Mouse (Mus musculus) liver, embryonic 16.5 days (tissue): ENCODE results near the gene Szrd1. TPM values are rescaled to one million over a fixed set of nuclear protein-coding genes. Genes with fewer than 3 reads are reported as not detected.

Experiments
- ATAC-seq: fragments of 200-750 bp; cut with Nextera tagmentation; 2 replicates; pipeline ENCODE4 v1.8.0; 2017; ENCODE audit warnings: low read depth, mild to moderate bottlenecking, moderate number of reproducible peaks, moderate library complexity
- H3K27ac ChIP-seq: fragments of 300-500 bp; sonication (generic); 2 replicates; pipeline ENCODE4 v1.5.1; 2014; ENCODE audit warnings: mild to moderate bottlenecking, low read length
- H3K27me3 ChIP-seq: fragments of 300-500 bp; sonication (generic); 2 replicates; pipeline ENCODE4 v1.6.1; 2014; ENCODE audit warnings: low read depth, low read length, mixed read lengths; ENCODE audit not compliant: control insufficient read depth, insufficient read depth
- H3K36me3 ChIP-seq: fragments of 300-500 bp; sonication (generic); 2 replicates; pipeline ENCODE4 v1.6.1; 2014; ENCODE audit warnings: mild to moderate bottlenecking; ENCODE audit not compliant: control insufficient read depth, insufficient read depth
- H3K4me1 ChIP-seq: fragments of 300-500 bp; sonication (generic); 2 replicates; pipeline ENCODE4 v1.6.1; 2014; ENCODE audit warnings: low read depth, low read length, mixed read lengths; ENCODE audit not compliant: control insufficient read depth
- H3K4me2 ChIP-seq: fragments of 300-500 bp; sonication (generic); 2 replicates; pipeline ENCODE4 v1.6.1; 2014; ENCODE audit warnings: low read depth, low read length, mixed read lengths
- H3K4me3 ChIP-seq: fragments of 300-500 bp; sonication (generic); 2 replicates; pipeline ENCODE4 v1.5.1; 2014; ENCODE audit warnings: low read depth, mild to moderate bottlenecking, low read length
- H3K9ac ChIP-seq: fragments of 300-500 bp; sonication (generic); 2 replicates; pipeline ENCODE4 v1.6.1; 2014; ENCODE audit warnings: low read depth, low read length
- H3K9me3 ChIP-seq: fragments of 300-500 bp; sonication (generic); replicated peaks from 2 replicates; pipeline ENCODE4 v1.6.1; 2016; ENCODE audit warnings: low read length; ENCODE audit not compliant: control insufficient read depth
- WGBS: fragments of 180-500 bp; shearing (Covaris S2); extraction: QIAGEN DNeasy Blood & Tissue Kit; methylation state at CpG from one replicate; pipeline ENCODE4 v1.1.7; 2014; ENCODE audit not compliant: insufficient replicate concordance; 5-methylcytosine and 5-hydroxymethylcytosine counted together
- polyA plus RNA-seq: library from polyadenylated mRNA; unstranded; fragments of >200 nt; fragmentation: Nextera tagmentation; extraction: Ambion mirVana; gene quantifications from 2 replicates; pipeline ENCODE4 v1.2.1, GENCODE M21; 2015

Gene Szrd1
- polyA plus RNA-seq, 1 experiment from 2014 or later = 18.1 TPM

DNA sequence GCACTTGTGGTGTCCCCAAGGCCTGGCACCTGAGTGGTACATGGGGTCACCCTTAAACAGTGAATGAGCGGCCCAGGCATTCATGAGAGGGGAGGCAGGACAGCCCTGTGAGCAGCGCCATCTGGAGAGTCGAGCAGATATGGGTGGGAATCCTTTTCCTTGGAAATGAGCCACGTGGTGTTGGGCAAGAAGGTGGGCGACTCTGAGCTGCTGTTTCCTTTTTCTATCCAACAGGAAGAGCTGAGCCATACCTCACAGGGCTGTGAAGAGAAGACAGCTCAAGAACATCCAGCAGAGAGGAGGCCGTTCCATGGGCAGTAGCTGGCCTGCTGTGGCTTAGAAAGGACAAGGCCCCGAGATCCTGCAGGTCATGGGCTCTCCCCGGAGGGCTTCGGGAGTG is 50.9 kb downstream of the Szrd1 start:
- H3K27me3 ChIP-seq = no peaks in the 10 kb centered on the region
- peaks cover 3% of the 10 kb centered on the region for H3K4me1 ChIP-seq
- 62% methylated on average over 9 of the region's 9 CpGs for WGBS
- no peak overlapping the region for H3K4me2 ChIP-seq
- H3K9ac ChIP-seq = no peak overlapping the region
- no peaks in the 10 kb centered on the region for H3K36me3 ChIP-seq
- ATAC-seq = no peak
- no peak overlapping the region for H3K4me3 ChIP-seq
- H3K9me3 ChIP-seq = no peaks in the 10 kb centered on the region
- no peak overlapping the region for H3K27ac ChIP-seq

- 72% methylated on average over 6 of the region's 6 CpGs for whole genome bisulfite sequencing
Observed at GRCm38 (mm10) chr4:141088033-141088432, 51.5 kb downstream of the Szrd1 start, which contains the start of gene Spata21. Spata21 (plus strand) TSS chr4:141088333.

DNA sequence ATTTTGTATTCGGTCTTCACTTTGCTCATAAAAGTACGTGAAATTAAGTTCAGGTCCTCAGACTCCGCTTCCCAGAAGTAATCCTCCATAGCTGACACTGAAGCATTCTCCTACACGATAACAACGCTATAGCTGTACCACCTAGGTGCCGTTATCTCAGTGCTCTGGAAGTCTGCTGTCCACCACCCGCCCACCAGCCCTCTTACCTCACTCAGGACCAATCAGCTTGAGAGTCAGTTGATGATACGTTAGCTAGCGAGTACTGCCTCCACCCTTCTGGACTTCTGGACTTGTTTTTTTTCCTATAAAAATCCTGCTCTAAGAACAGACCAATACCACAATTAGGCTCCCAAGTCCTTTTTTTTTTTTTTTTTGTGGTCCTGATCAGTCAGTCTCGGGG is 52.7 kb downstream of the Szrd1 start:
- Histone ChIP-seq H3K9ac (no peak overlapping the region), H3K4me2 (no peak overlapping the region), H3K4me1 (peaks cover 3% of the 10 kb centered on the region), H3K9me3 (no peaks in the 10 kb centered on the region), H3K36me3 (no peaks in the 10 kb centered on the region), H3K27ac (no peak overlapping the region), H3K4me3 (no peak overlapping the region), H3K27me3 (no peaks in the 10 kb centered on the region)
- 45% methylated on average over 10 of the region's 10 CpGs for WGBS
- ATAC-seq = peak; percentile 87

More at GRCm38 (mm10) chr4:141088033-141088432, 51.5 kb downstream of the Szrd1 start, which contains the start of gene Spata21:
- Histone ChIP-seq H3K9me3 (no peaks in the 10 kb centered on the region), H3K4me2 (no peak within 1 kb of the TSS), H3K4me3 (no peak within 1 kb of the TSS), H3K4me1 (peaks cover 3% of the 10 kb centered on the region), H3K36me3 (no peaks in the 10 kb centered on the region), H3K27ac (no peak within 1 kb of the TSS; the same call in 1 of the 2 replicates), H3K9ac (no peak within 1 kb of the TSS), H3K27me3 (no peaks in the 10 kb centered on the region)
- no peak for ATAC-seq

- Histone ChIP-seq H3K9ac (no peak overlapping the region), H3K4me3 (peak overlapping the region; percentile 88)
- ATAC-seq = no peak
Observed at GRCm38 (mm10) chr4:141078510-141079137, 61.0 kb downstream of the Szrd1 start.

DNA sequence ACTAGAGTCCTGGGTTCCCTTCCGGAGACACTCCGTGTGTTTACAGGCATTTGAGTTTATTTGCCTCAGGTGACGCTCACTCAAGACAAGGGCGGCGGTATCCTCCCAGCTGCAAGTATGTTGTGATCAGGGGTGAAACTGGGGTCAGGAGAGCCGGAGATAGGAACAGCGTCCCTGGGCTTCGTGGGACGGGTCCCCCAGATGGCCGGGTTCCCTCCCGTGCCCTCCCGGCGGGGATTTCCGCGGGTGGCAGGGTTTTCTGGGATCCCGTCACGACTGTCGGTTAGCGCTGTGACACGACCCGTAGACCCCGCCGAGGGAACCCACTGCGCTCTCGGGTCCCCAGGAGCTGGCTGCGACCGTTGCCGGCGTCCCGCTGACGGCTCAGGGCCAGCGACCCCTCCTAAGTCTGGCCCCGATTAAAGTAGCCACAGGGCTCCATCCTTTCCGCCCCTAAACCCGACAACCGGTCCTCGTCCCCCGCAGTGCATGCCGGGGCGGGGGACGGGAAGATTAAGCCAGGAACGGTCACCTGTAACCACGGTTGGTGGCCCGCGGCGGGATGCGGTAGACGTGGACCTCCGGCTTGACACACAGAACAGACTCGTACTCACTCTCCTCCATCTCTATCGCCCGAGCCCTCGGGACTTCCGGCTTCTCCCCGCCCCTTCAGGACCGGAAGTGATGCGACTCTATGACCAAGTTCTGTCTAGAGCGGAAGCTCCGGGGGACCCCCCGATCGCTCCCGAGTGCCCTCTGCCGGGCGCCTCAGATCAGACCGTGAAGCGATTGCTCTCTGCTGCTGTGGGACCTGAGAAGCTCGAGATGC is 61.7 kb downstream of the Szrd1 start, which contains the start of gene Necap2:
TSS of gene Necap2 (minus strand) at position 677 of the 829 bp plus-strand sequence.
- Histone ChIP-seq H3K9ac (peak within 1 kb of the TSS; percentile 90), H3K4me3 (peak within 1 kb of the TSS; percentile 88), H3K36me3 (peaks cover 11% of the 10 kb centered on the region), H3K9me3 (no peaks in the 10 kb centered on the region), H3K27me3 (no peaks in the 10 kb centered on the region), H3K4me1 (peaks cover 47% of the 10 kb centered on the region), H3K27ac (peak within 1 kb of the TSS; percentile 94), H3K4me2 (peak within 1 kb of the TSS; percentile 82)
- peak; percentile 83 for ATAC-seq
- WGBS = under 1% methylated on average over 67 of the region's 67 CpGs

More at GRCm38 (mm10) chr4:141078510-141079137, 61.0 kb downstream of the Szrd1 start:
- 69% methylated on average over 18 of the region's 18 CpGs for whole genome bisulfite sequencing
- Histone ChIP-seq H3K4me2 (peak overlapping the region; percentile 39), H3K4me1 (peaks cover 39% of the 10 kb centered on the region), H3K9me3 (no peaks in the 10 kb centered on the region), H3K27ac (no peak overlapping the region), H3K36me3 (peaks cover 4% of the 10 kb centered on the region), H3K27me3 (no peaks in the 10 kb centered on the region)

GRCm38 (mm10) chr4:141076761-141077506 is 62.6 kb downstream of the Szrd1 start:
- peak; percentile 71 for ATAC-seq
- peaks cover 50% of the 10 kb centered on the region for H3K4me1 ChIP-seq
- peak overlapping the region; percentile 90 for H3K9ac ChIP-seq
- WGBS = 18% methylated on average over 17 of the region's 17 CpGs
- H3K4me3 ChIP-seq = peak overlapping the region; percentile 88
- H3K36me3 ChIP-seq = peaks cover 19% of the 10 kb centered on the region
- H3K9me3 ChIP-seq = no peaks in the 10 kb centered on the region
- peak overlapping the region; percentile 94 for H3K27ac ChIP-seq
- no peaks in the 10 kb centered on the region for H3K27me3 ChIP-seq
- H3K4me2 ChIP-seq = peak overlapping the region; percentile 82

DNA sequence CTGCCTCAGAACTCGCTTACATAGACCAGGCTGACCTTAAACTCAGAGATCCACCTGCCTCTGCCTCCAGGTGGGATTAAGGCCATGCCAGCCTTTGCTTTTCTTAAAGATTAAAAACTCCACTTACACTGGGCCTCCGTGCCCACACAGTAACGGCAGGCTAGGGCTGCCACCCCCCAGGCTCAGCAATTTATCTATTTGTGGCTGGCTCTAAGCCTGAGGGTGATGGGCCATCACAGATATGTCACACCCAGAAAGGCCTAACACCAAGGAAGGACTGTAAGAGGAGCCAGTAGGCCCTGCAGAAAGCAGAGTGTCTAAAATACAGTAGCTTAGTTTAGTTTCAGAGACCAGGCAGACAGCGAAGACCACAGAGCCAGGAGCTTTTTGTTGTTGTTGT is 65.5 kb downstream of the Szrd1 start:
- H3K27me3 ChIP-seq = no peaks in the 10 kb centered on the region
- H3K4me1 ChIP-seq = peaks cover 61% of the 10 kb centered on the region
- peak; percentile 55 for ATAC-seq
- H3K4me3 ChIP-seq = peak overlapping the region; percentile 31
- peaks cover 45% of the 10 kb centered on the region for H3K36me3 ChIP-seq
- WGBS = 29% methylated on average over 4 of the region's 4 CpGs
- peak overlapping the region; percentile 86 for H3K27ac ChIP-seq
- peak overlapping the region; percentile 53 for H3K9ac ChIP-seq
- no peaks in the 10 kb centered on the region for H3K9me3 ChIP-seq
- peak overlapping the region; percentile 56 for H3K4me2 ChIP-seq

DNA sequence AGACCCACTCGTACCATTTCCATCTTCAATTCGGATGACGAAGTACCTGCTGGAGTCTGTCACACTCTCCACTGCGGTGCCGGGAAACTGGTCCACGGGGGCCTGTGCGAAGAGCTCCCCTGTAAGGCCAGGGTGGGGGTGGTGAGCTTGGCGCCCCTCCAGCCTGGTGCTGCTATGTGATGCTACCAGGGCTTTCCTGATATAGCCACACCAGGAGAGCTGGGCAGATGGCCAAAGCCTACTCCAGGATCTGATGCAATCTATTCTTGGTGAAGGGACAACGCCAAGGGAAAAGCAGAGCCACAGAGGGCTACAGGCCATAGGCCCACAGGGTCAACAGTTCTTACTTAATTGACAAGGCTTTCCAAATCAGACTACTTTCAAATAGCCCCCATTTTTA is 65.9 kb downstream of the Szrd1 start:
- peak overlapping the region; percentile 56 for H3K4me2 ChIP-seq
- peak; percentile 19 for ATAC-seq
- H3K27ac ChIP-seq = peak overlapping the region; percentile 86
- H3K36me3 ChIP-seq = peaks cover 50% of the 10 kb centered on the region
- H3K4me1 ChIP-seq = peaks cover 66% of the 10 kb centered on the region
- no peaks in the 10 kb centered on the region for H3K9me3 ChIP-seq
- H3K9ac ChIP-seq = peak overlapping the region; percentile 53
- H3K27me3 ChIP-seq = no peaks in the 10 kb centered on the region
- H3K4me3 ChIP-seq = peak overlapping the region; percentile 31
- 62% methylated on average over 9 of the region's 9 CpGs for WGBS
